Mouse (Mus musculus) bone marrow macrophage, adult 2 months (primary cell): Measurements from ENCODE around the gene Pde6h.

Experiments used
- CTCF ChIP-seq: IDR thresholded peaks from 2 replicates; pipeline ENCODE4 v1.5.1; 2012; ENCODE audit warnings: low read depth, mild to moderate bottlenecking, low read length, moderate library complexity
- POLR2A ChIP-seq: IDR thresholded peaks from 2 replicates; pipeline ENCODE4 v1.6.1; 2012; ENCODE audit warnings: mild to moderate bottlenecking, low read depth, low read length, borderline replicate concordance

DNA sequence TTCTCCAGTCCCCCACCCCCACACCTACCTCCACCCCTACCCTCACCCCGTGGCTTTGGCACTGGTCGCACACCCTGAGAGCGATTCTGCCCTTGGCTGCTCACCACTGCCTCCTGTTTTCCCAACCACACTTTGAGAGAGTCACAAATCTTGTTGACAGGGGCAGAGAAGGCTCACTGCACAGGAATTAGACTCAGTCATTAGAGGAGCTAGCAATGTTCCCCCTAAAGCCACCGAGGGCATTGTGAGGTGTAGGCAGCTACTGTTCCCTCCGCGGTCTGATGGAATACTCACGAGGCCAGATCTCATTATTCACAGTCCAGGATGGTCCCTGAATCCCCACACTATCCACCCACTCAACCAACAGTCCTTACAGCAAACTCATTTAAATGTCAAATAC lies 33.4 kb downstream of the Pde6h start:
- TF ChIP-seq CTCF (no peak), POLR2A (no peak)
